Mouse (Mus musculus): ENCODE data around the gene Ncbp1.

Gene Ncbp1

DNA sequence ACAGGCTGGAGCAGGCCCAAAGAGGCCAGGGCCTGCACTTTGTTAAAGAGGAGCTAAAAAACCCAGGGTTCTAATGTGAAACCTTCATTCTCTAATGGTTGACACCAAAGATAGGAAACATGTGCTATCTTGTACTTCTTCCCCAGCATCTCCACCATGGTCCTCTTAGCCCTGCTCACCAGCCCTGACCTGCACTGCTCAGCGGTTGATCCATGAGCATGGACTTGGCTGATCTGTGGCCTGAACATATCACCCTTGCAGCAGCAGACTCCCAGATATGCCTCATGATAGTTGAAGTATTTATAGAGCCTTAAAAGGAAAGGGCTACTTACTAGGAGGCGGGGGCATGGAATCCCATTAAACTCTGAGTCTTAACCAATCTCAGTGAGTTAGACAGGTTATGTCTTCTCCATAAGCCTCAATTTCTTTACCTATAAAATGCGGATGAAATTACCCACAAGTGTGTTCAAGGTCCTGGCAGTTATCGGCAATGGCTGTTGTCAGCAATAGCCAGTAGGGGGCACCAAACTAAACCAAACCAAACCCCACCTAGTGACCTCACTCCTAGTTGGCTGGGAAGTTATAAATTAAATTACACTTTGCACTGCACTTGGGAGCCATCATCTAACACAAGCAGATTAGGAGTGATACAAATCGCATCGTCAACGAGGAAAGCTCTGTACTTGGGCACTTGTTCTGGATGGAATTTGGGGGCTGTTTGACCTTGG lies 63.6 kb downstream of the Ncbp1 start:
- DNase-seq (ENCODE audit: low spot score in 2 of 2) = peak in 1 of 2 experiments; percentile 79

DNA sequence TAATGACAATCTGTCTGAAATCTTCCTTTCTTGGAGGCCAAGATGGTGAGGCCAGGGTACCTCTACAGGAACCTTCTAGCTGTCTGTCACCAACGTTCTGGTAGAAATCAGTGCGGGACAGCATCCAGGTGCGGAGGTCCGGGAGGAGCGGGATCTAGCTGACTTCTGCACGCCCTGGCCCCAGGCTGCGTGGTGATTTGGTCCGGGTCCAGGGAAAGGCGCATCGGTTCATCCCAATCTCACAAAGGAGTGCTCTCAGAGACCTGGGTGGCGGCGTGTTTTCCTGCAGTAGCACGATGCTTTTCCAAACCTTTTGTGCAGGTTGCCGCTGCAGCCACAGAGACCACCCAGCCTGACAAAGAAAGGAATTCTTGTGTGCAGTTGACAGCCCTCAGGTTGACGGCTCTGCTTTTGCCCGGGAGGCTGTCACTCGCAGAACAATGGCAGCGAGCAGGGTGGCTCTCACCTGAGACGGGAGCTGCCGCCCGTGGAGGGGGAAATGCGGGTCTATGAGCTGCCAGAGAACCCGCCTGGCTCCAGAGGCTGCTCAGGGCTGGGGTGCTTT lies 64.2 kb downstream of the Ncbp1 start:
- no peak for DNase-seq (ENCODE audit: low spot score in 2 of 2)

DNA sequence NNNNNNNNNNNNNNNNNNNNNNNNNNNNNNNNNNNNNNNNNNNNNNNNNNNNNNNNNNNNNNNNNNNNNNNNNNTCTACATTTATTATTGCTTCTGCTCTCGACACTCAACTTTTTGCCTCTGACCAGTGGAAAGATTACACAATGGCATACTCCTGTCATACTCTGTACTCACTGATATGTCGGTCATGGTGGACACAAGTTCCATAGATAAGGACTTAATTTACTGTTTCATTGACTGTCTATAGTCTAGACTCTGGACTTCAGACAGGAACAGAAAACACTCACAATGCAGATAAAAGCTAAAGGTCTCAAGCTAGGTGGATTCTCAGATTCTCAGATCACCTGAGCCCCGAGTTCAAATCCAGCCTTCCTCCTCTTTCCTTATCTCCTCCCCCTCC lies 82.7 kb downstream of the Ncbp1 start:
- DNase-seq (ENCODE audit: low spot score in 2 of 2) = no peak

All from left cerebral cortex, adult 9 months (tissue).